Mouse (Mus musculus): Measurements from ENCODE around the gene Nup50.
"Not testable (repeated sequence)": the region's sequence is repeated elsewhere in the genome, so short reads cannot be mapped to it uniquely, and the experiment has no call there.

The Nup50 gene

GRCm38 (mm10) chr15:84922884-84923507, at the start of gene Nup50:
Gene Nup50 (plus strand): TSS chr15:84923411.
- DNase-seq (ENCODE audit: inconsistent ontology term): peak; percentile 100

GRCm38 (mm10) chr15:84873867-84874266, 49.3 kb upstream of the Nup50 start:
- DNase-seq (ENCODE audit: inconsistent ontology term): no peak

- no peak for DNase-seq (ENCODE audit: inconsistent ontology term)
These were observed 46.0 kb upstream of the Nup50 start for GRCm38 (mm10) chr15:84877029-84877815.

DNA sequence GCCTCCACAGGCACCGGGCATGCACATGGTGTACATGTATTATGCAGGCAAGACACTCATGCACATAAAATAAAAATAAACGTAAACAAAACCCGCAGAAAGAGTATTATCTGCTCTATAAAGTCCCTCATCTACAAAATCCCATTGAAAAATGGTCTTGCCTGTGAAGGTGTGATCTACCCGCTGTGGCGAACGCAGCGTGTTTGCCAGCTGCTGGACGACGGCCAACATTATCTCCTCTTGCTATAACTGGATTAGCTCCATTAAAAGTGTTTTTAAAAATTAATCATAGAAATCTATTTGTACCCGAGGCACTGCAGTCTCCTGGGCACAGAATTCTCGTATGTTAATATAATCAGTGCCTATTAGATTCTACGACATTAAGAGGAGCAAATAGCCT, 35.1 kb upstream of the Nup50 start:
- DNase-seq (ENCODE audit: inconsistent ontology term): no peak

DNA sequence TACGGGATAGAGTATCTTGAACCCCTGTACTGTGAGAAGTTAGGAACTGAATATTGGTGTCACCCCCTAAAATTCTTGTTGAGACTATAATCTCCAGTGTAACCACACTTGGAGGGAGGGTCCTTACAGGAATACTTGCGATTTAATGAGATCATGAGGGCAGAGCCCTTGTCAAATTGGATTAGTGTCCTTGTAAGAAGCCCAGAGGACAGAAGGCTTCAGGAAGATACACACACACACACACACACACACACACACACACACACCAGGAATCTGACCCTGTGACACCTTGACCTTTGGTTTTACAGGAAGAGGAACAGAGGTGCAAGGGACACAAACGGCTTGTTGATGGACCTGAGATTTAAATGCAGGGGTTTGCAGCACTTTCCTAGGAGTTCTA, 32.0 kb upstream of the Nup50 start:
- DNase-seq (ENCODE audit: inconsistent ontology term): no peak

- peak; percentile 75 for DNase-seq (ENCODE audit: inconsistent ontology term)
These were observed 31.6 kb upstream of the Nup50 start for GRCm38 (mm10) chr15:84891658-84892057.

GRCm38 (mm10) chr15:84896216-84896615, 27.0 kb upstream of the Nup50 start:
- DNase-seq (ENCODE audit: inconsistent ontology term): not testable (repeated sequence)

DNA sequence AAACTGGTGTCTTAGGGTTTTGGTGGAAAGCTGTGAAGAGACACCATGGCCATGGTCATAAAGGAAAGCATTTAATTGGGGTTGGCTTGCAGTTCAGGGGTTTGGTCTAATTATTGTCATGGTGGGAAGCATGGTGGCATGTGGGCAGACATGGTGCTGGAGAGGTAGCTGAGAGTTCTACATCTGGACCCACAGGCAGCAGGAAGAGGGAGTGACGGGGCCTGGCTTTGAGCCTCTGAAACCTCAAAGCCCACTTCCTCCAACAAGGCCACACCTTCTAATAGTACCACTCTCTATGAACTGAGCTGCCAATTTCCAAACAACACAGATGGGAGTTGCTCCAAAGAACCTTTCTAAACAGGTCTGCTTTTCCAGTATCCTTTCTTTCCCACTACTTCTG, 26.5 kb upstream of the Nup50 start:
- DNase-seq (ENCODE audit: inconsistent ontology term): no peak

DNA sequence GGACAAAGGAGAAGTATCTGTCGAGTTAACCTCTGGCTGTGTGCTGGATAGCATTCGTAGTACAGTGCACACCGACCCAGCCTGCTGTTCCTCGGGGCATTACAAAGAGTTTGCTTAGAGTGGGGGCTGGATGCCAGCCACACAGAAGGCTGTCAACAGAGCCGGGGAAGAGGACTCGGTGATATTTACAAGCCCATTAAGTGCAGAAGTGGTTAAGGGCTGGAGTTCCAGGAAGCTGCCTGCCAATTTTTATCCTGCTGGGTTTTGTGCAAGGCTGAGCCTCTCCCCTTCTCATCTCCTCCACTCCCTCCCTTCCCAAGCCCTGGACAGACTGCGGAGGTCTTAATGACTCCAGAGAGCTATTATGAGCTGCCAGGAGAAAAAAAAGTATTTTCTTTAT, 25.1 kb upstream of the Nup50 start:
- peak; percentile 52 for DNase-seq (ENCODE audit: inconsistent ontology term)

DNA sequence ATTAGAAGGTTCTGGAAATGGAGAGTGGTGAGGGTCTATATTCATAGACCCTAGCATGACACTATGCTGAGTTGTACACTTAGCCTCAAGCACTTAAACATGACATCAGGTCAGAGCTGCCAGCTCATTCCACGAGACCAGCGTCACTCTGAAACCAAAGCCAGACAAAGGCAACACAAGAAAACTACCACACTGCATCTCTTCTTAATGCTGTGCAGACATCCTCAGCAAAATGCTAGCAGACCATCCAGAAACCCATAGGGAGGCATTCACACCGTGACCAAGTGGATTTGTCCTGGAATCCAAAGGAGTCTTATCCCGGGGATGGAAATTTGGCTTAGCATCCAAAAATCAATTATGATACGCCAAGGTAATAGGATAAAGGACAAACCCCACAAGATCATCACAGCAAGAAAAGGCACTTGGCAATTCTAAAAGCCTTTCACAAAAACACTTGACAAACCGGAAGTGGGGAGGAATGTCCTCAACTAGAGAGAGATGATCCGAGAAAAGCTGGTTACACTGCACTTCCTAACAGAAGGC, 19.3 kb upstream of the Nup50 start:
- no peak for DNase-seq (ENCODE audit: inconsistent ontology term)

DNA sequence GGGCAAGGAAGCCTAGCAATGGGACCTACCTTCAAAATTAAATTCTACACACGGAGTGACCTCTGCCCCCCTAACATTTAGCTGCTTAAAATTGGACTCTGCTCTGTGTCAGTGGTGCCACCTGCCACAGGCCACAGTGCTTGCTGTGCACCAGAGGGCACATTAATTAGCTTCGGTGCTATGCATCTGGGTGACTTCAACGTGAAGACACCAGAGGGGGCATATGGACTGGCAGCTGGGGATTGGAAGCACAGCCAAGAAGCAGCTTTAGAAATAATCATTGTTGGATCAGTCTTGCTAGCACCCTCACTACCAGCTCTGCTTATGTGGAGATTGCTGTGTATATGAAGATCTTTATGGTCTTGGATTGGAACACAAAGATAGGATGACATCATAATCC, 10.0 kb upstream of the Nup50 start:
- no peak for DNase-seq (ENCODE audit: inconsistent ontology term)

- no peak for DNase-seq (ENCODE audit: inconsistent ontology term)
These were observed 3.3 kb upstream of the Nup50 start, which contains the start of gene Gm29666 for GRCm38 (mm10) chr15:84919938-84920337. Gene Gm29666 (minus strand): TSS chr15:84920038.

DNA sequence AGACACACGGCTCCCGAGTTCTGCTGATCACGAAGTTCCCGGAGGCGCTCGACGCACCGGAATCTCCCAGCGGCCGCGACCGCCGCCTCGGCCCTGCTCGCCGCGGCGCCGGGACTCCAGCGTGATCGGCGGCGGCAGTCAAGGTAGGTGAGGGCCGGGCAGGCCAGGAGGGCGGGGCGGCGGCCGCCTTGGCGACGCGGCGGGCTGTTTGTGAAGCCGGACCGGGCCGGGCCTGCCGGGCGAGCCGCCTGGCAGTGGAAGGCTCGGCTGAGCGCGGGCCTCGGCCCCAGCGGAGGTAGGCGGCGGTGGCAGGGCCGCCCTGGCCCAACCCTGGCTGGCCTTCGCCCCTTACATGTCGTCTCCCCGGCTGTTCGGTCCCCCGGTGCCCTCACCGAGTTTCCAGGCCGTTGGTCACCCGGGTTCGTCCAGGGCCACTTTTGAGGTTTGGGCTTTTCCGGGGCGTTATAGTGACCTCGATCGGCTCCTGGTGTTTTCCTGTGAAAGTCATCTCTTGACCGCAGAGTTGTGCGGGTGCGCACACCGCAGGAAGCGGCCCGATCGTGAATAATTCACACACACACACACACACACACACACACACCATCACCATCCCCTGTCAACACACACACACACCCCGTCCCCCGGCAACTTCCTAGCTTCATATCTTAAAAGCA, 434 bp downstream of the Nup50 start:
- no peak for DNase-seq (ENCODE audit: inconsistent ontology term)

GRCm38 (mm10) chr15:84924781-84925315, 1.6 kb downstream of the Nup50 start:
- DNase-seq (ENCODE audit: inconsistent ontology term): peak; percentile 60

DNA sequence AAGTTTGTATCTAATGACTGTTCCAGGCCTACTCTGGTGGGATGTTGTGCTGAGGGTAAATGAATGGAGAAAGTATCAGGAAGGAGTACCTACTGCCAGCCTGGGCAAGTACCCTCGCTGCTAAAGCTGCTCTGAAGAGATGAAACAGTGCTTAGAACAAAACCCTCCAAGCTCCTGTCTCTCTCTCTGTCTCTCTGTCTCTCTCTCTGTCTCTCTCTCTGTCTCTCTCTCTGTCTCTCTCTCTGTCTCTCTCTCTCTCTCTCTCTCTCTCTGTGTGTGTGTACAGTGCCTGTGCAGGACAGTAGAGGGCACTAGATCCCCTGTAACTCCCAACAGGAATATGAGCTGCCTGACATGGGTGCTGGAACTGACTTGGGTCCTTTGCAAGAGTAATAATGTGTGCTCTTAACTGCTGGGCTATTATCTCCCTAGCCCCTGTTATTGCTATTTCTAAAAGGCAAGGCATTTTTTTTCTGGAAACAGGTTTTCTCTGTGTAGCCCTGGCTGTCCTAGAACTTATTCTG, 2.3 kb downstream of the Nup50 start:
- peak; percentile 13 for DNase-seq (ENCODE audit: inconsistent ontology term)

DNA sequence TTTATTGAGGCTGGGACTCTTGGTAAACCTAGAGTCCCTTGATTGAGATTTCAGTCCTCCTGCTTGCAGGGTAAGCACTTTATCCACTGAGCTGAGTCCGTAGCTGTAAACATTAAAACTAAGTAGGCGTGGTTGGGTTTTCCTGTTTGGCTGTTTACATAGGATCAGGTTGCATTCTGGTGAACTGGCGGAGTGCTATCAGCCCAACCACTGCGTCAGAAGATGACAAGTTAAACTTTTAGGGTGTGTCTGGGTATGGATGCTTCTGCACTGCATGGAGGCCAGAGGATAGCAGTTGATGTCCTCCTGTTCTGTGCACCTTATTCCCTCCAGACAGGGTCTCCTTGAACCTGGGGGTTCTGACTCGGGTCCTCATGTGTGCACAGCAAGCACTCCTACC, 9.1 kb downstream of the Nup50 start:
- DNase-seq (ENCODE audit: inconsistent ontology term): no peak

DNA sequence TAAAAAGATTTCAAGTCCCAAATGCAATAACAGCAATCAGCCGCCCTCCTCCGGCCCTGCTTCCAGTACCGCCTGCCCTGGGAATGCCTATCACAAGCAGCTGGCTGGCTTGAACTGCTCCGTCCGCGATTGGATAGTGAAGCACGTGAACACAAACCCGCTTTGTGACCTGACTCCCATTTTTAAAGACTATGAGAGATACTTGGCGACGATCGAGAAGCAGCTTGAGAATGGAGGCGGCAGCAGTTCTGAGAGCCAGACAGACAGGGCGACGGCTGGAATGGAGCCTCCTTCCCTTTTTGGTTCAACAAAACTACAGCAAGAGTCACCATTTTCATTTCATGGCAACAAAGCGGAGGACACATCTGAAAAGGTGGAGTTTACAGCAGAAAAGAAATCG, 11.7 kb downstream of the Nup50 start:
- no peak for DNase-seq (ENCODE audit: inconsistent ontology term)

- DNase-seq (ENCODE audit: inconsistent ontology term): no peak
These were observed 16.9 kb downstream of the Nup50 start for GRCm38 (mm10) chr15:84940102-84940501.

DNA sequence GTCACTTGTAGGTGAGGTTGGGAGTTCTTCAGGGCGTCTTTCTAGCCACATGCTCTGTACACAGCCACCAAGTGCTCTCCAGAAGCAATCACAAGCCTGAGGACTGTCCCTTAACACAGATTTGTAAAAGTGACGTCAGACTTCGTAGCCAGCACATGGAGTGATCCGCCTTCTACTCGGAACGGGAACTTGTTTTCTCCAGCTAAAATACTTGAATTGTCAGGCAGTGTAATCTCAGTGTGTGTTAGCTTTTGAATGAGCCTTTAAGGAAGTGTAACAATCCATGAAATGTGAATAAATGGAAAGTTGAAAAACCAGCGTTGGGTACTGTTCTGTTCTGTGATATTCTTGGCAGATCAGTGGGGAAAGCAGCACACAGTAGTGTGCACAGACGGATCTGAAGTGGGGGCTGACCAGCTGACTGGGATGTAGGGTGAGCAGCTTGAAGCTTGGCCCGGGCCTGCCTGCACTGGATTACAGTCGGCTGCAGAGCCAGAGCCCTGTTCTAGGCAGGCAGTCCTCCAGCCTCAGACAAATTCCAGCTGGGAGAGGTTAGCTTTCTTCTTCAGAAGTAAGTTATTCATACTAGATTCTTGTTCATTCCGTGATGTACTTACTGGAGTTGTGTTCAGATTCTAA, 19.6 kb downstream of the Nup50 start:
- DNase-seq (ENCODE audit: inconsistent ontology term): no peak

- DNase-seq (ENCODE audit: inconsistent ontology term): no peak
These were observed 21.1 kb downstream of the Nup50 start for GRCm38 (mm10) chr15:84944319-84944718.

GRCm38 (mm10) chr15:84948990-84949389, 25.8 kb downstream of the Nup50 start:
- DNase-seq (ENCODE audit: inconsistent ontology term): no peak

Data from Muller cell, postnatal 12 days (primary cell).